Mouse (Mus musculus) G1E (cell line): ENCODE data around the gene Zbp1.

ENCODE experiments used
- CTCF ChIP-seq: IDR thresholded peaks from 2 replicates; pipeline ENCODE4 v1.5.1; 2012; ENCODE audit warnings: low read depth, low read length, inconsistent platforms, mixed read lengths
- GATA1 ChIP-seq: IDR thresholded peaks from 2 replicates; pipeline ENCODE4 v1.6.1; 2012; ENCODE audit warnings: borderline replicate concordance, low read length, inconsistent platforms, mixed read lengths
- POLR2AphosphoS5 ChIP-seq: IDR thresholded peaks from 2 replicates; pipeline ENCODE4 v1.6.1; 2012; ENCODE audit warnings: low read depth, low read length, inconsistent platforms; ENCODE audit not compliant: insufficient replicate concordance
- TAL1 ChIP-seq: conservative IDR thresholded peaks from 2 replicates; pipeline ENCODE4 v1.6.1; 2012; ENCODE audit warnings: low read depth, low read length, inconsistent platforms, mixed read lengths

DNA sequence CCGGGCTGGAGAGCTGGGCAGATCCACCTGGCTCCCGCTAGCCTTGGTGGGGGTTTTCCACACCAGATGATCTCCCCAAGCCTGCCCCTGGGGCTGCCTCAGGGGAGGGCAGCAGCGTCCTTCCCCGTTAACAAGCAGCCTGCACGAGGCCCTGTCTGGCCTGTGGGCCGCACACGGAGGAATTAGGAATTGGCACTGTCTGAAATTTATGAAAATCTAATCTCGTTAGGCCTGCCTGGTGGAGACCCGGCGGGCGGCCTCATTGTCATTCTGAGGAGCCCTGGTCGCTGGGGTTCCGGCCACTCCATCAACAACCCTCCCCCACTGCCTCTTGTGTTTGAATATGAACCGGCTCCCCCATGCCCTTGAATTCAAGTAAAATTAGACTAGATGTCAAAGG lies 19.8 kb upstream of the Zbp1 start:
- no peak for TF ChIP-seq CTCF
- no peak for TF ChIP-seq POLR2AphosphoS5
- no peak for TF ChIP-seq GATA1
- no peak for TF ChIP-seq TAL1
